Mouse (Mus musculus): Measurements from ENCODE around the gene Rfc2. TPM values are rescaled to one million over a fixed set of nuclear protein-coding genes. Genes with fewer than 3 reads are reported as not detected.

Rfc2 gene
- total and polyA plus RNA-seq, 2 experiments from 2014 or later: 68.9 to 150 TPM

DNA sequence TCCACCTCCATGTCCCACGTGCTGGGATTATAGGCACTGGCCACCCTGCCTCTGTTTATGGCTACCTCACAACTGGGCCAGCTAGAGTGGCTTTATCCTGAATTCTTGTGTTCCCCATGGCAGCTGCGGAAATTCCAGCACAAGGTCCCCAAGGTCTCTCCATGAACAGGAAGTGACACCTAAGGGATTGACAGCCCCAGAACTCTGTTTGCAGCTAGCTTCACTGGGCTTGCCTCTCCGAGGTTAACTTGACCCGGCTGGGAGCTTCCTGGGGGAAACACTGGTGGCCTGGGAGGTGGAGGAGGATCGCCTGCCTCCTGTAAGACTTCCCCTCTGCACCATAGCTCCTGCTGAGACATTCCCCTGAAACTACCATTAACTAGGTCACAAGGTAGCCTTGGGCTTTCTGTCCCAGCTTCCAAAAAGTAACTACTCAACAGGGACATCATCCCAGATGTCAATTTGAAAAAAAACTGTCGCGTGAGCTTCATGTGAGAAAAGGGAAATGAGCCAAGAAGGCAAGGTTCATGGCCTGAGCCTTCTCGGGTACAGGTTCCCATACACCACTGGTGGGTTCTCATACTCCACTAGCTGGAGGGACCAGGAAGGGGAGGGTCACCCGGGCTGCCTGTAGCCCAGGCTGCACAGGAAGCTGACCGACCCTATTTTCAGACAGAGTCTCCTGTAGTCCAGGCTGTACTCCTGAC lies 8.5 kb upstream of the Rfc2 start:
- TF ChIP-seq CTCF (IDR thresholded peaks at IDR 0.05; ENCODE audit: low read depth): no peak
- Histone ChIP-seq H3K4me1 (ENCODE audit: insufficient read depth) (peaks cover 8% of the 10 kb centered on the region; the same call in 1 of the 2 replicates), H3K4me3 (ENCODE audit: low read depth, low read length) (peak overlapping the region; percentile 52; the same call in 1 of the 2 replicates), H3K9ac (no peak overlapping the region), H3K27me3 (ENCODE audit: insufficient read depth, low read length) (no peaks in the 10 kb centered on the region), H3K36me3 (ENCODE audit: insufficient read depth) (no peaks in the 10 kb centered on the region), H3K27ac (ENCODE audit: low read depth, low read length) (peak overlapping the region; percentile 57; the same call in 1 of the 2 replicates), H3K9me3 (ENCODE audit: low read length) (no peaks in the 10 kb centered on the region), H3K4me2 (ENCODE audit: low read depth) (peak overlapping the region; percentile 84)
- WGBS: 40% methylated on average over 10 of the region's 10 CpGs
- no peak for ATAC-seq
- no peak for DNase-seq

- Histone ChIP-seq H3K27me3 (ENCODE audit: insufficient read depth, low read length) (no peaks in the 10 kb centered on the region), H3K4me1 (ENCODE audit: insufficient read depth) (peaks cover 8% of the 10 kb centered on the region; the same call in 1 of the 2 replicates), H3K4me2 (ENCODE audit: low read depth) (no peak overlapping the region), H3K9me3 (ENCODE audit: low read length) (no peaks in the 10 kb centered on the region), H3K9ac (no peak overlapping the region), H3K36me3 (ENCODE audit: insufficient read depth) (no peaks in the 10 kb centered on the region), H3K4me3 (ENCODE audit: low read depth, low read length) (no peak overlapping the region), H3K27ac (ENCODE audit: low read depth, low read length) (no peak overlapping the region)
- DNase-seq: no peak
- 96% methylated on average over 5 of the region's 5 CpGs for WGBS
- no peak for TF ChIP-seq CTCF (IDR thresholded peaks at IDR 0.05; ENCODE audit: low read depth)
- no peak for ATAC-seq
Measured at GRCm38 (mm10) chr5:134575833-134576232, 5.3 kb upstream of the Rfc2 start.

DNA sequence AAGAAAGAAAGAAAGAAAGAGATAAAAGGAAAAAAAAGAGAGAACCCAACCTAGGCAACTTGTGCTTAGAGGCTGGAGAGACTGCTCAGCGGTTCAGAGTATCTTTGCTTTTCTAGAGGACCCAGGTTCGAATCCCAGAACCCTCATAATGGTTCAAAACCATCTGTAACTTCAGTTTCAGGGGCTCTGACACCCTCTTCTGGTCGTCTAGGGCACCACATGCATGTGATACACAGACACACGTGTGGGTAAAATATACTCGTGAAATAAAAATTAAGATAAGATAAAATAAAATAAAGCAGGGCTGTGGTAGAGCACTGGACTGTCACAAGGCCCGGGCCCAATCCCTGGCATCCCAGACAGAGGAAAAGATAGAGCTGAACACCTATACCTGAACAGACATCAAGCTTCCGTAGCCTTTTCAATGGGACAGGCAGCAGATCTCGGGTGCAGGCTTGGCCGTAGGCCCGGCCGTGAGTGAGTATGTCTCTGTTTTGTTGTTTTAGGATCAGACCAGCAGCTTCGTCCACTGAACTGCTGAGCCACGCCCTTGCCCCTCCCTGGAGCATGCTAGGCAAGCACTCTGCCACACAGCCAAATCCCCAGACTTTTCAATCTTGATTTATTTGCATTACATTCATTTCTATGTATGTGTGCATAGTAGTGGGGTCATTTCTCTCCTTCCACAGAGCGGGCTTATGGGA lies 4.5 kb upstream of the Rfc2 start:
- H3K4me2 ChIP-seq (ENCODE audit: low read depth): no peak overlapping the region
- 75% methylated on average over 14 of the region's 14 CpGs for WGBS
- no peak overlapping the region for H3K27ac ChIP-seq (ENCODE audit: low read depth, low read length)
- no peaks in the 10 kb centered on the region for H3K27me3 ChIP-seq (ENCODE audit: insufficient read depth, low read length)
- peaks cover 8% of the 10 kb centered on the region; the same call in 1 of the 2 replicates for H3K4me1 ChIP-seq (ENCODE audit: insufficient read depth)
- no peaks in the 10 kb centered on the region for H3K36me3 ChIP-seq (ENCODE audit: insufficient read depth)
- no peak for TF ChIP-seq CTCF (IDR thresholded peaks at IDR 0.05; ENCODE audit: low read depth)
- H3K4me3 ChIP-seq (ENCODE audit: low read depth, low read length): no peak overlapping the region
- no peak for ATAC-seq
- no peak overlapping the region for H3K9ac ChIP-seq
- no peak for DNase-seq
- H3K9me3 ChIP-seq (ENCODE audit: low read length): no peaks in the 10 kb centered on the region

GRCm38 (mm10) chr5:134577534-134577933 lies 3.6 kb upstream of the Rfc2 start:
- Histone ChIP-seq H3K4me1 (ENCODE audit: insufficient read depth) (0 out of 2 replicates have a peak, but pooled peaks cover 1% of the 10 kb centered on the region), H3K9ac (no peak overlapping the region), H3K27ac (ENCODE audit: low read depth, low read length) (no peak overlapping the region), H3K4me2 (ENCODE audit: low read depth) (no peak overlapping the region), H3K9me3 (ENCODE audit: low read length) (no peaks in the 10 kb centered on the region), H3K4me3 (ENCODE audit: low read depth, low read length) (no peak overlapping the region), H3K27me3 (ENCODE audit: insufficient read depth, low read length) (no peaks in the 10 kb centered on the region), H3K36me3 (ENCODE audit: insufficient read depth) (no peaks in the 10 kb centered on the region)
- 87% methylated on average over 7 of the region's 7 CpGs for WGBS
- no peak for TF ChIP-seq CTCF (IDR thresholded peaks at IDR 0.05; ENCODE audit: low read depth)
- ATAC-seq (no peak), DNase-seq (no peak)

GRCm38 (mm10) chr5:134579135-134579534 lies 2.0 kb upstream of the Rfc2 start:
- WGBS: 58% methylated on average over 3 of the region's 3 CpGs
- Histone ChIP-seq H3K4me1 (ENCODE audit: insufficient read depth) (peaks cover 5% of the 10 kb centered on the region; the same call in 1 of the 2 replicates), H3K27ac (ENCODE audit: low read depth, low read length) (no peak overlapping the region), H3K4me3 (ENCODE audit: low read depth, low read length) (no peak overlapping the region), H3K4me2 (ENCODE audit: low read depth) (no peak overlapping the region), H3K9ac (no peak overlapping the region), H3K36me3 (ENCODE audit: insufficient read depth) (no peaks in the 10 kb centered on the region), H3K27me3 (ENCODE audit: insufficient read depth, low read length) (no peaks in the 10 kb centered on the region), H3K9me3 (ENCODE audit: low read length) (no peaks in the 10 kb centered on the region)
- no peak for ATAC-seq
- TF ChIP-seq CTCF (IDR thresholded peaks at IDR 0.05; ENCODE audit: low read depth): no peak
- DNase-seq: no peak

DNA sequence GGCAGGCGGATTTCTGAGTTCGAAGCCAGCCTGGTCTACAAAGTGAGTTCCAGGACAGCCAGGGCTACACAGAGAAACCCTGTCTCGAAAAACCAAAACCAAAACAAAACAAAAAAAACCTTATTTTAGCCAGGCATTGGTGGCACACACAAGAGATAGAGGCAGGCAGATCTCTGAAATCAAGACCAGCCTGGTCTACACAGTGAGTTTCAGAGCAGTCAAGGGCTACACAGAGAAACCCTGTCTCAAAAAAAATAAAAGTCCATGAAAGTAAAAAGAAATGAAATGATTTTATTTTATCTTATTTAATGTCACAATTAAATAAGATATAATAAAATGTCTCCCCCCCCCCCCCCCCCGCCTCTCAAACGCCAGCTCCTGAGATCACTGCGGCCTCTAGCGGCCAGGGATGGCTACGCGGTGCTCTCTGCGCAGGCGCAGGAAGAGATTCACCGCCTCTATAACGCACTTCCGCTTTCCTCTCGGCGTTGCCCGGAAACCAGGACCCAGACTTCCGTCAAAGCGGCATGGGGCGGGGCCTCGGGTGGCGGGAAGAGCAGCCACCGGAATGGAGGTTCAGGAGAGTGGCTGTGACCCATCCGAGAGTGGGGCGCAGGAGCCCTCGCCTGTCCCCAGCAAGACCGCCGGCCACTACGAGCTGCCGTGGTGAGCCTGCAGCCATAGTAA lies 1.2 kb downstream of the Rfc2 start:
- Histone ChIP-seq H3K9ac (peak overlapping the region; percentile 77), H3K9me3 (ENCODE audit: low read length) (no peaks in the 10 kb centered on the region), H3K36me3 (ENCODE audit: insufficient read depth) (peaks cover 8% of the 10 kb centered on the region; the same call in 1 of the 2 replicates), H3K4me2 (ENCODE audit: low read depth) (peak overlapping the region; percentile 83), H3K4me3 (ENCODE audit: low read depth, low read length) (peak overlapping the region; percentile 82), H3K27me3 (ENCODE audit: insufficient read depth, low read length) (no peaks in the 10 kb centered on the region), H3K27ac (ENCODE audit: low read depth, low read length) (no peak overlapping the region), H3K4me1 (ENCODE audit: insufficient read depth) (peaks cover 5% of the 10 kb centered on the region; the same call in 1 of the 2 replicates)
- peak; percentile 99 for ATAC-seq
- peak; percentile 98 for DNase-seq
- peak; percentile 84 for TF ChIP-seq CTCF (IDR thresholded peaks at IDR 0.05; ENCODE audit: low read depth)
- 8% methylated on average over 29 of the region's 30 CpGs for WGBS
